Mouse (Mus musculus): ENCODE data around the gene Gadd45a.
A peak's percentile ranks its signal among the peaks of the same experiment; 100 is the strongest.

Gene Gadd45a

GRCm38 (mm10) chr6:67016520-67017111 is 20.6 kb downstream of the Gadd45a start:
- DNase-seq = no peak

GRCm38 (mm10) chr6:67015739-67016519 is 21.3 kb downstream of the Gadd45a start:
- peak in 1 of 2 experiments; percentile 49 for DNase-seq

- peak; percentile 68 to 86 for DNase-seq
Observed at GRCm38 (mm10) chr6:67014679-67015075, 22.6 kb downstream of the Gadd45a start.

GRCm38 (mm10) chr6:67013949-67014678 is 23.1 kb downstream of the Gadd45a start:
- DNase-seq = peak; percentile 32 to 58

- DNase-seq = peak; percentile 47 to 58
Observed at GRCm38 (mm10) chr6:67013293-67013948, 23.8 kb downstream of the Gadd45a start.

- no peak for DNase-seq
Observed at GRCm38 (mm10) chr6:67011217-67011518, 26.1 kb downstream of the Gadd45a start.

- no peak for DNase-seq
Observed at GRCm38 (mm10) chr6:67010370-67011216, 26.7 kb downstream of the Gadd45a start.

- DNase-seq = no peak
Observed at GRCm38 (mm10) chr6:67009888-67010287, 27.4 kb downstream of the Gadd45a start.

- peak in 1 of 2 experiments; percentile 63 for DNase-seq
Observed at GRCm38 (mm10) chr6:66999800-67000199, 37.5 kb downstream of the Gadd45a start.

- DNase-seq = peak; percentile 75 to 88
Observed at GRCm38 (mm10) chr6:66998645-66999044, 38.6 kb downstream of the Gadd45a start.

- no peak for DNase-seq
Observed at GRCm38 (mm10) chr6:66996257-66996656, 41.0 kb downstream of the Gadd45a start.

GRCm38 (mm10) chr6:66995825-66996224 is 41.4 kb downstream of the Gadd45a start:
- DNase-seq = no peak

- DNase-seq = no peak
Observed at GRCm38 (mm10) chr6:66994981-66995380, 42.3 kb downstream of the Gadd45a start.

- DNase-seq = no peak
Observed at GRCm38 (mm10) chr6:66992786-66993185, 44.5 kb downstream of the Gadd45a start.

GRCm38 (mm10) chr6:66992232-66992631 is 45.0 kb downstream of the Gadd45a start:
- peak; percentile 55 to 56 for DNase-seq

GRCm38 (mm10) chr6:66989518-66989917 is 47.7 kb downstream of the Gadd45a start:
- no peak for DNase-seq

GRCm38 (mm10) chr6:66989037-66989436 is 48.2 kb downstream of the Gadd45a start:
- DNase-seq = no peak

- DNase-seq = no peak
Observed at GRCm38 (mm10) chr6:66988363-66988762, 48.9 kb downstream of the Gadd45a start.

GRCm38 (mm10) chr6:66987643-66988042 is 49.6 kb downstream of the Gadd45a start:
- peak in 1 of 2 experiments; percentile 42 for DNase-seq

- no peak for DNase-seq
Observed at GRCm38 (mm10) chr6:66986063-66986462, 51.2 kb downstream of the Gadd45a start.

GRCm38 (mm10) chr6:66985500-66985899 is 51.8 kb downstream of the Gadd45a start:
- no peak for DNase-seq

All from kidney, postnatal 36 days (tissue).